Mouse (Mus musculus): ENCODE results near the gene Tfdp2. TPM values are rescaled to one million over a fixed set of nuclear protein-coding genes. Genes with fewer than 3 reads are reported as not detected.
"Not testable (repeated sequence)": the region's sequence is repeated elsewhere in the genome, so short reads cannot be mapped to it uniquely, and the experiment has no call there.

The Tfdp2 gene
- total RNA-seq (2014; rRNA removed) (15.6 and 32.1 TPM in 2 replicates), polyA plus RNA-seq (2015; fragmentation: Nextera tagmentation; extraction: Ambion mirVana) (19.6 and 21.1 TPM in 2 replicates)

GRCm38 (mm10) chr9:96195885-96196622 lies at the start of gene Tfdp2:
TSS of gene Tfdp2 (plus strand) at chr9:96196275.
- peak; percentile 64 for TF ChIP-seq CTCF (IDR thresholded peaks at IDR 0.05; ENCODE audit: low read depth)
- peak within 1 kb of the TSS; percentile 67 for H3K9ac ChIP-seq (replicated peaks; ENCODE audit: low read length)
- peak; percentile 95 for DNase-seq (ENCODE audit: low spot score)
- H3K4me2 ChIP-seq (ENCODE audit: low read depth, low read length), result peak within 1 kb of the TSS; percentile 99
- H3K27me3 ChIP-seq (ENCODE audit: insufficient read depth, low read length), result no peaks in the 10 kb centered on the region
- H3K9me3 ChIP-seq (ENCODE audit: low read length), result no peaks in the 10 kb centered on the region
- under 1% methylated on average over 60 of the region's 81 CpGs for WGBS
- no peaks in the 10 kb centered on the region for H3K36me3 ChIP-seq (ENCODE audit: insufficient read depth, low read length)
- peak within 1 kb of the TSS; percentile 84 for H3K4me3 ChIP-seq (ENCODE audit: low read length)
- no peaks in the 10 kb centered on the region for H3K4me1 ChIP-seq (ENCODE audit: insufficient read depth, low read length)
- peak; percentile 99 for ATAC-seq
- H3K27ac ChIP-seq, result peak within 1 kb of the TSS; percentile 74; the same call in 1 of the 2 replicates

DNA sequence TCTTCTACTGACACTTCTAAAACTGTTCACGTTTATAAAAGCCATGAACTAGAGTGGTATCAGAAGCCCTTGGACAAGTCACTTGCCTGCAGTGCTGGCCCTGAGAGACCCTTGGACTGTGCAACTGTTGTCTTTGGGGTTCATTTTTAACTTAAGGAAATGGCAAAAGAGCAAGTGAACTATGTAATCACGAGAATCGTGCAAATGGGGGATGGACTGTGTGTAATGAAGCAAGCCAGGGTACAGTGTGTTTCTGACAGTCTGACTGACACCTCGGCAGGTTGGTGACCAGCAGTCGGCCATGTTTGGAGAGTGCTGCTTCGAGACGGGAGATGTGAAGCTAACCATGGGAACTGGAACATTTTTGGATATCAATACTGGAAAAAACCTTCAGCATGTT lies 43.3 kb upstream of the Tfdp2 start:
- no peak for DNase-seq (ENCODE audit: low spot score)
- Histone ChIP-seq H3K9ac (replicated peaks; ENCODE audit: low read length) (no peak overlapping the region), H3K9me3 (ENCODE audit: low read length) (no peaks in the 10 kb centered on the region), H3K27ac (no peak overlapping the region), H3K36me3 (ENCODE audit: insufficient read depth, low read length) (peaks cover 4% of the 10 kb centered on the region; the same call in 1 of the 2 replicates), H3K4me3 (ENCODE audit: low read length) (no peak overlapping the region), H3K4me2 (ENCODE audit: low read depth, low read length) (no peak overlapping the region), H3K27me3 (ENCODE audit: insufficient read depth, low read length) (no peaks in the 10 kb centered on the region), H3K4me1 (ENCODE audit: insufficient read depth, low read length) (no peaks in the 10 kb centered on the region)
- ATAC-seq, result no peak
- no peak for TF ChIP-seq CTCF (IDR thresholded peaks at IDR 0.05; ENCODE audit: low read depth)
- WGBS, result 90% methylated on average over 7 of the region's 7 CpGs

- Histone ChIP-seq H3K27me3 (ENCODE audit: insufficient read depth, low read length) (no peaks in the 10 kb centered on the region), H3K9me3 (ENCODE audit: low read length) (no peaks in the 10 kb centered on the region), H3K4me1 (ENCODE audit: insufficient read depth, low read length) (no peaks in the 10 kb centered on the region), H3K36me3 (ENCODE audit: insufficient read depth, low read length) (0 out of 2 replicates have a peak, but pooled peaks cover 4% of the 10 kb centered on the region), H3K27ac (no peak overlapping the region), H3K4me3 (ENCODE audit: low read length) (no peak overlapping the region), H3K9ac (replicated peaks; ENCODE audit: low read length) (no peak overlapping the region), H3K4me2 (ENCODE audit: low read depth, low read length) (no peak overlapping the region)
- WGBS, result 54% methylated on average over 4 of the region's 4 CpGs
- DNase-seq (ENCODE audit: low spot score) (no peak), ATAC-seq (no peak)
- TF ChIP-seq CTCF (IDR thresholded peaks at IDR 0.05; ENCODE audit: low read depth), result no peak
Observed at GRCm38 (mm10) chr9:96158431-96158830, 37.6 kb upstream of the Tfdp2 start.

DNA sequence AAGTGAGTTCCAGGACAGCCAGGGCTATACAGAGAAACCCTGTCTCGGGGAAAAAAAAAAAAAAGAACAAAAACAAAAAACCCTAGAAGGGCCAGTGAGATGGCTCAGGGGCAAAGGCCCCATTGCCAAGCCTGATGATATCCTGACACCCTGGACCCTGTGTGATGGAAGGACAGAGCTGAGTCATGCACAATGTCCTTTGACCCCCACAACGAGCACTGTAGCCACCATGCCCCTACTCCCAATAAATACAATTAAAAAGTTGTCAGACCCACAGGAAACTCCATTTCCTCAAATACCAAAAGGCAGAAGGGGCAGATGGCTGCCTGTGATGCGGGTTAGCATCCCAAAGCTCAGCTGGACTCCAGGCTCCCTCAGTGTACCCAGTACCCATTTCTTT lies 37.0 kb upstream of the Tfdp2 start:
- no peak overlapping the region for H3K9ac ChIP-seq (replicated peaks; ENCODE audit: low read length)
- ATAC-seq, result no peak
- no peak for TF ChIP-seq CTCF (IDR thresholded peaks at IDR 0.05; ENCODE audit: low read depth)
- no peaks in the 10 kb centered on the region for H3K4me1 ChIP-seq (ENCODE audit: insufficient read depth, low read length)
- 79% methylated on average over 3 of the region's 3 CpGs for WGBS
- H3K4me3 ChIP-seq (ENCODE audit: low read length), result no peak overlapping the region
- DNase-seq (ENCODE audit: low spot score), result no peak
- no peak overlapping the region for H3K27ac ChIP-seq
- 0 out of 2 replicates have a peak, but pooled peaks cover 4% of the 10 kb centered on the region for H3K36me3 ChIP-seq (ENCODE audit: insufficient read depth, low read length)
- H3K9me3 ChIP-seq (ENCODE audit: low read length), result no peaks in the 10 kb centered on the region
- H3K27me3 ChIP-seq (ENCODE audit: insufficient read depth, low read length), result no peaks in the 10 kb centered on the region
- H3K4me2 ChIP-seq (ENCODE audit: low read depth, low read length), result no peak overlapping the region

GRCm38 (mm10) chr9:96160767-96161166 lies 35.3 kb upstream of the Tfdp2 start:
- H3K27ac ChIP-seq, result no peak overlapping the region
- TF ChIP-seq CTCF (IDR thresholded peaks at IDR 0.05; ENCODE audit: low read depth), result no peak

GRCm38 (mm10) chr9:96162421-96162820 lies 33.7 kb upstream of the Tfdp2 start:
- H3K27me3 ChIP-seq (ENCODE audit: insufficient read depth, low read length), result no peaks in the 10 kb centered on the region
- H3K36me3 ChIP-seq (ENCODE audit: insufficient read depth, low read length), result no peaks in the 10 kb centered on the region
- DNase-seq (ENCODE audit: low spot score), result no peak
- 76% methylated on average over 5 of the region's 5 CpGs for WGBS
- no peak for ATAC-seq
- H3K9ac ChIP-seq (replicated peaks; ENCODE audit: low read length), result no peak overlapping the region
- H3K4me3 ChIP-seq (ENCODE audit: low read length), result no peak overlapping the region
- no peak for TF ChIP-seq CTCF (IDR thresholded peaks at IDR 0.05; ENCODE audit: low read depth)
- H3K9me3 ChIP-seq (ENCODE audit: low read length), result no peaks in the 10 kb centered on the region
- H3K4me2 ChIP-seq (ENCODE audit: low read depth, low read length), result no peak overlapping the region
- no peaks in the 10 kb centered on the region for H3K4me1 ChIP-seq (ENCODE audit: insufficient read depth, low read length)
- no peak overlapping the region for H3K27ac ChIP-seq

More at GRCm38 (mm10) chr9:96160767-96161166, 35.3 kb upstream of the Tfdp2 start:
- H3K4me3 ChIP-seq (ENCODE audit: low read length), result no peak overlapping the region
- no peak overlapping the region for H3K9ac ChIP-seq (replicated peaks; ENCODE audit: low read length)
- no peaks in the 10 kb centered on the region for H3K4me1 ChIP-seq (ENCODE audit: insufficient read depth, low read length)
- no peak overlapping the region for H3K4me2 ChIP-seq (ENCODE audit: low read depth, low read length)
- H3K9me3 ChIP-seq (ENCODE audit: low read length), result no peaks in the 10 kb centered on the region
- H3K36me3 ChIP-seq (ENCODE audit: insufficient read depth, low read length), result no peaks in the 10 kb centered on the region
- 85% methylated on average over 3 of the region's 3 CpGs for WGBS
- H3K27me3 ChIP-seq (ENCODE audit: insufficient read depth, low read length), result no peaks in the 10 kb centered on the region
- ATAC-seq (no peak), DNase-seq (ENCODE audit: low spot score) (no peak)

GRCm38 (mm10) chr9:96163443-96163842 lies 32.6 kb upstream of the Tfdp2 start:
- 97% methylated on average over 7 of the region's 7 CpGs for WGBS
- DNase-seq (ENCODE audit: low spot score) (no peak), ATAC-seq (no peak)
- Histone ChIP-seq H3K4me2 (ENCODE audit: low read depth, low read length) (no peak overlapping the region), H3K4me1 (ENCODE audit: insufficient read depth, low read length) (no peaks in the 10 kb centered on the region), H3K9me3 (ENCODE audit: low read length) (no peaks in the 10 kb centered on the region), H3K36me3 (ENCODE audit: insufficient read depth, low read length) (no peaks in the 10 kb centered on the region), H3K4me3 (ENCODE audit: low read length) (no peak overlapping the region), H3K27me3 (ENCODE audit: insufficient read depth, low read length) (no peaks in the 10 kb centered on the region), H3K9ac (replicated peaks; ENCODE audit: low read length) (no peak overlapping the region), H3K27ac (no peak overlapping the region)
- no peak for TF ChIP-seq CTCF (IDR thresholded peaks at IDR 0.05; ENCODE audit: low read depth)

DNA sequence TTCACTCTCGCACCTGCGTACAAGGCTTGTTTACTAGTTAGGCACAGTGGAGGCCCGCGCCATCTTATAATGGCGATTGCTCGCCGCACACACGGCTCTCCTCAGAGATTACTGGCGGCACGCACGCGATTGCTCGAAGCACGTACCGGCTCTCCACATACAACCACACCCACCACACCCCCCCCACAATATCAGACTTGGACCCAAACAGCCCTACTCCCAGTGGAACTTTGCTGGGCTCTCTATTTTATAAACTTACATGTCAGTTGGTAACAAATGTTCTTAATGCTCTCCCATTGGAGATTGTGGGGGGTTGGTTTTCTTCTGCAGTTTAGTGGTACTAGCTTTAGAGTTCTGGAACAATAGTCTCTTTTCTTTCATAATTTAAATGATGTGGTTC lies 32.1 kb upstream of the Tfdp2 start:
- H3K4me1 ChIP-seq (ENCODE audit: insufficient read depth, low read length); H3K27me3 ChIP-seq (ENCODE audit: insufficient read depth, low read length); H3K36me3 ChIP-seq (ENCODE audit: insufficient read depth, low read length); H3K4me3 ChIP-seq (ENCODE audit: low read length); H3K9ac ChIP-seq (replicated peaks; ENCODE audit: low read length); H3K4me2 ChIP-seq (ENCODE audit: low read depth, low read length); ATAC-seq; DNase-seq (ENCODE audit: low spot score); H3K27ac ChIP-seq; H3K9me3 ChIP-seq (ENCODE audit: low read length): not testable (repeated sequence)
- WGBS, result 97% methylated on average over 13 of the region's 15 CpGs
